Mouse (Mus musculus) liver, postnatal 0 days (tissue): ENCODE results near the gene Emp1.

ENCODE experiments used
- CTCF ChIP-seq: sonication (generic); IDR thresholded peaks from 2 replicates; pipeline ENCODE4 v1.5.1; 2016; ENCODE audit warnings: antibody characterized with exemption, low read depth
- EP300 ChIP-seq: IDR thresholded peaks from 2 replicates; pipeline ENCODE4 v1.6.1; 2016; ENCODE audit warnings: antibody characterized with exemption, low read depth, mild to moderate bottlenecking

DNA sequence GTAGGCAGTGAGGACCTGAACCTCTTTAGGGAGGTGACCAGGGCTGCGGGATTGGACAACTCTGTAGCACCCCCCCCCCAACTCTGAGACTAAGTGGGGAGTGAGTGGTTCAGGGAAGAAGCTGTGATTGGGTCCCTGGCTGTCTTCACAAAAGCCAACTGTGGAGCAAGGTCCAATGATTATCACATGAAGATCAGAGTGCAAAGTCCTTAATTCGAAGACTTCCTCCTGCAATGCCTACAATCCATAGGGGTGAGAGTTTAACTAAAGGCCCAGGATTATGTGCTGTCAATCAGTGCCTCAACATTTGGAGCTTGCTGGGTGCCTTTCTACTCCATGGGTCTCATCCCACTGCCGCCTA lies 267 bp upstream of the Emp1 start:
- no peak for TF ChIP-seq CTCF
- TF ChIP-seq EP300, result no peak
